Mouse (Mus musculus) heart, postnatal 36 days (tissue): ENCODE measurements around the gene Tanc1. TPM values are rescaled to one million over a fixed set of nuclear protein-coding genes. Genes with fewer than 3 reads are reported as not detected.

ENCODE experiments used
- DNase-seq, 2 experiments: peaks; one replicate each; pipeline ENCODE4 v3.0.0; 2021 to 2022
- intact Hi-C: fragments of 180-260 bp; cut with DNase I; formaldehyde crosslinking; loops from one replicate; pipeline ENCODE4 v1.15.1; 2025
- total RNA-seq, 2 experiments: library from RNA; stranded (reverse); gene quantifications; 2 replicates each; pipeline ENCODE4 v1.2.3; 2021

Gene Tanc1
- total RNA-seq, 2 experiments from 2014 or later: 26.6 to 29.8 TPM

DNA sequence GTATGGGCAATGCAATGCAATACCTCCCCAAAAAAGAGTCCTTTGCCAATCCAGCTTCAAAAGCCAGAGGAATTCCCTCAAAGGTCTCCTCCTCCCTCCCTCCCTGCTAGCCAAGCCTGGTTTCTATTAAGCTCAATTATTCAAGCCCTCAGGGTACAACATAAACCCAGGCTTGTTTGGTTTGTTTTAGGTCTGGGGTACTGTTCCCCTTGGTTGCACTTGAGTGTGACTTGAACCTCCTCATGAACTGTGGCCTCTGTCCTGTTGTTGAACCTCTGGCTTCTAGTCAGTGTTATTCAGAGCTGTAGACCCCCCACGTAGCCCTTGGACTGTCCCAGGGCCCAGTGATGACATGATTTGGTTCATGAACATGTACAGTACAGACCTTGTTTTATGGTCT, 62.0 kb downstream of the Tanc1 start:
- intact Hi-C loops: loop anchor here (2.0 kb wide), 1 partner anchor 45 kb away; no protein-coding TSS in a partner anchor
- no peak for DNase-seq

DNA sequence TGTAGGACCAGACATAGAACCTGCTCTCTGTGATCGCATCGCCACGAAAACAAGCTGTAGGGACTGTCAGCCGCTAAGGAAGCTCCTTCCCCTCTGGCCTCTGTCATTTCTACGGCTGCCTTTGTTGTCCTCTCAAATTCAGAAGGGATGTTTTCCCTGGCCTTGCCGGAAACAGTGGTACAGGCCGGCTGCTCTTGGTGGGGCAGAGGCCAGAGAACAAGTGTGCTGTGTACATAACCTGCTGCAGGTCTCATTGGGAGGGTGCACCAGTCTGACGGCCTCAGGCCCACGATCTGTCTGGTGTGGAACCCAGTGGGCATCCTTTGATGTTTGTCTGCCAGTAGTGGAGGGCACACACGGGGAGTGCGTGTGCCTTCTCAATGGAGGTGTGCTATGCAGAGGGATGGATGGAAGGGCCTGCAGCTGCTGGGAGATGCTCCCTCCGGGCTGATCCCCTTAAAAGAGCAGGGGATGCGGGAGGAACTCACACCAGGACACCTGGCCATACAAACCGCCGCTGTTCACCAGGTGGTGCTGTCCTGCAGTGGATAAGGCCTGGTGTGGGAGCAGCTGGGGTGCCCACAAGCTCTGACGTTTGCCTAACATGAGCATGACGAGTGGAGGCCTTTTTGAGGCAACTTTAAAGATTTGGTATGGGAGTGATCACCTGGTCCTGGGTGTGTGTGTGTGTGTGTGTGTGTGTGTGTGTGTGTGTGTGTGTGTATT, 63.6 kb downstream of the Tanc1 start:
- intact Hi-C loops: no loop called here
- DNase-seq: no peak

GRCm38 (mm10) chr2:59676041-59676440, 64.2 kb downstream of the Tanc1 start:
- no peak for DNase-seq
- intact Hi-C loops: no loop called here

- no peak for DNase-seq
- intact Hi-C loops: no loop called here
Observed at GRCm38 (mm10) chr2:59676442-59676841, 64.6 kb downstream of the Tanc1 start.

- intact Hi-C loops: no loop called here
- no peak for DNase-seq
Observed at GRCm38 (mm10) chr2:59679424-59680020, 67.7 kb downstream of the Tanc1 start.

DNA sequence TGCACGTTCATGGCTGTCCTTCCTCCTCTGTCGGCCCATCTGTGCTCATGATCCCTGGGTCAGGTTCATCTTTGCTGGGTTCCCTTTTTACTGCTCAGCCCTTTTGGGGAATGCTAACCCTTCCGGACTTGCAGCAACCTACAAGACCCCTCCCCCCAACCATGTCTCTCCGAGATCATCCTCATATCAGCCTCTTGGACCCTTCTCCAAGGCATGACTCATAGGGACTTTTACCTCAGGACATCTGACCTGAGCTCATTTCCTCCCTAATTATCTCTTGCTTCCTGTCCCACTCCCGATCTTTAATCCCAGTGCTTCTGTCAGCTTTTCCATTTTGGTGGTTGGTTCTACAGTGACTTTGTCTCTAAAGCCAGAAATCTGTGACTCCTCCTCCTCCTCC, 68.9 kb downstream of the Tanc1 start:
- DNase-seq: no peak
- intact Hi-C loops: no loop called here

GRCm38 (mm10) chr2:59681181-59681580, 69.3 kb downstream of the Tanc1 start:
- intact Hi-C loops: no loop called here
- DNase-seq: no peak

GRCm38 (mm10) chr2:59684864-59685605, 73.2 kb downstream of the Tanc1 start:
- no peak for DNase-seq
- intact Hi-C loops: no loop called here

DNA sequence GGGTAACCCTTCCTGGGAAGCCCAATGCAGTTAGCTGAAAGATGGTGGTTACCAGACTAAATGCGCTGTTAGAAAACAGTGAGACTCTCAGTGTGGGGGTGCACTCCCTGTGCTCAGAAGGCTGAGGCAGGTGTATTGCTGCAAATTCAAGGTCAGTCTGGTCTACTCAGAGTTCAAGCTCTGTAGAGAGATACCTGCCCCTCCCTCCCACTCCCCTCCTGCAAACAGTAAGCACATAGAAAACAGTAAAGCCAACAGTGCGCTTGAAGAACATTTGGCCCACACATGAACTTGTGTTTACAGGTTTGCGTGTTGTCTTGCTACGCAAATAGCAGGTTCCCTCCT, 73.7 kb downstream of the Tanc1 start:
- intact Hi-C loops: no loop called here

GRCm38 (mm10) chr2:59688261-59689104, 76.6 kb downstream of the Tanc1 start:
- intact Hi-C loops: no loop called here
- no peak for DNase-seq

More for the DNA sequence above, 73.7 kb downstream of the Tanc1 start:
- DNase-seq: no peak

DNA sequence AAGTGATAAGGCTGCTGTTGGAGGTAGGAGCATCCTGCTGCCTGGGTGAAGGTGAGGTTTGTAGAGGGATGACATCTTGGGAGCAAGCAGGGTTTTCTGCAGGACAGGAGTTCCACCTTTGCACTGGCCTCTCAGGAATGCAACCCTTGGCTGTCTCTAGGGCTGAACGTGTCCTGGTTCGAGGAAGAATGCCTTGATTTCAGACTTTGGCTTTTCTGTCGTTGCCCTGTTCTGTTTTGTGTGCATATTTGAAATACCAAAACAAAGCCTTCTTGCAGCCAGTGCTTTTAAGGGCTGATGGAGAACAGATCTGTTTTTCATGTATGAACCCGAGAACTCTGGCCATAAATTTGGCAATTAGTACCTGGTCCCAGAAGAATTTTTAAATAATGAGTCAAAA, 79.3 kb downstream of the Tanc1 start:
- intact Hi-C loops: no loop called here
- DNase-seq: no peak

DNA sequence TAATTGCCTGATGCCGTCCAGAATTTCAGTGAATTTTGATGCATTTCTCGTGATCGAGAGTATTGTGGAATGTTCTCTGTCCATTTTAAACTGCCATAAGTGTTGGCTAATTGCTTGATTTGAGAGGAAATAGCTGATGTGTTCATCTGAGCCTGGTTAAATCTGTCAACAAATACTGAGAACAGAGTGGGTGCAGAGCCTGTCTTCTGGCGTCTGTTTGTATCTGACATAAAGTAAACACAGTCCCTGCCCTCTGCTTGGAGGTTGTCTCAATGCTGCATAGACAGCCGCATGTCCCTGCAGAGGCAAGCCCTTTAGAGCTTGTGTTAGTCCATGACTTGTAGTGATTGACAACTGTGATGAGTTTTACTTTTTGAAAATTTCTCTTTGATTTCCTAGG, 81.6 kb downstream of the Tanc1 start:
- no peak for DNase-seq
- intact Hi-C loops: no loop called here

GRCm38 (mm10) chr2:59697123-59697522, 85.3 kb downstream of the Tanc1 start:
- no peak for DNase-seq
- intact Hi-C loops: no loop called here

GRCm38 (mm10) chr2:59697722-59698634, 86.1 kb downstream of the Tanc1 start:
- intact Hi-C loops: no loop called here

GRCm38 (mm10) chr2:59698635-59699300, 86.9 kb downstream of the Tanc1 start:
- DNase-seq: no peak
- intact Hi-C loops: no loop called here

More at GRCm38 (mm10) chr2:59697722-59698634, 86.1 kb downstream of the Tanc1 start:
- no peak for DNase-seq

- intact Hi-C loops: no loop called here
- no peak for DNase-seq
Observed at GRCm38 (mm10) chr2:59699893-59700292, 88.1 kb downstream of the Tanc1 start.

DNA sequence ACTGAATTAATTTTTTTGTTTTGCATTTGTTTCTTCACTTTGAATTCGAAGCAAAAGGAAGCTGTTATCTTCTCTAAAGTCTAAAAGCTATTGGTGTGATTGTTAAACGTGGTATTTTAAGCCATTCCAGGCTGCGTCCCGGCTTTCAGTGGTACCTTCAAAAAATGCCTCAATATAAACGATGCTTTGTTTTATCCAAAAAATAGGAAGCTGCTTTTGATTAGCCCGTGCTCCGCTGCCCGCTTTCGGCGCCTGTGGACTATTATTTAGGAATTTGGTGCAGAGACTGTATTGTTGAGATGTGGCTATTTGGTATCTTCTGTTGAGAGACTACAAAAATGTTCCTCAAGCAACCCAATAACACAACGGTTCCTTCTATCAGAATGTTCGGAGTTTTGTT, 93.4 kb downstream of the Tanc1 start:
- intact Hi-C loops: no loop called here
- DNase-seq: no peak

DNA sequence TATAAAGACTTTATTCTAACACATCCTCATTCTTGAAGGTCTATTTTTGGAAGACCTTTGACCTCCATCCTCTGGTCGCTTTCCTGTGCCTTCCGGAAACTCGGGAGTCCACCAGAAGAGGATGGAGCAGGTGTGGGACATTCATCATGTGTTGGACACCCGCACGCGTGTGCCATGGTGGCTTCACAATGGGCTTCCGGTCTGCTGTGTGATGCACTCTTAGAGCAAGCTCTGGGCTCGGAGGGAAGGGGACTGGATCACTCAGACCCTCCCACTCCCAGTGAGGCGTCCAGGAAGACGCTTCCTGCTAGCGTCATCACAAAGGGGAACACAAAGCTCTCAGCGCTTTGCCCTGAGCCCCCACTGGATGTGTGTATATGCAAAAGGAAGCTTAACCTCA, 95.0 kb downstream of the Tanc1 start:
- intact Hi-C loops: no loop called here
- DNase-seq: no peak
